Mouse (Mus musculus) megakaryocyte, adult 5-6 weeks (primary cell): ENCODE measurements around the gene Dct. TPM values are rescaled to one million over a fixed set of nuclear protein-coding genes. Genes with fewer than 3 reads are reported as not detected.

Experiments used
- ATAC-seq: 2 replicates; pipeline ENCODE4 v1.8.0; 2016; ENCODE audit warnings: mild to moderate bottlenecking, inconsistent platforms; ENCODE audit not compliant: poor library complexity, severe bottlenecking
- total RNA-seq, 2 experiments: library from RNA; stranded (forward) in 1 of 2; stranded (reverse) in 1 of 2; fragments of 153-499, 151-499 nt in 1 of 2; fragments of 221-1000, 200-1000 nt in 1 of 2; gene quantifications; 2 replicates each; pipeline versions ENCODE4 v1.2.3 to v1.2.4; 2015 to 2017

The Dct gene
- total RNA-seq, 2 experiments from 2014 or later: 0.04 to 0.07 TPM

- ATAC-seq: peak; percentile 97
Measured at GRCm38 (mm10) chr14:118049648-118050238, 2.3 kb downstream of the Dct start.

- ATAC-seq: no peak
Measured at GRCm38 (mm10) chr14:118042963-118043362, 9.1 kb downstream of the Dct start.

- ATAC-seq: no peak
Measured at GRCm38 (mm10) chr14:118042066-118042762, 9.8 kb downstream of the Dct start.

- ATAC-seq: no peak
Measured at GRCm38 (mm10) chr14:118040550-118041250, 11.3 kb downstream of the Dct start.

- no peak for ATAC-seq
Measured at GRCm38 (mm10) chr14:118039074-118039473, 13.0 kb downstream of the Dct start.

GRCm38 (mm10) chr14:118027564-118027963 lies 24.5 kb downstream of the Dct start:
- ATAC-seq: peak; percentile 77

GRCm38 (mm10) chr14:118021867-118022543 lies 30.0 kb downstream of the Dct start:
- ATAC-seq: no peak

GRCm38 (mm10) chr14:118019314-118019713 lies 32.7 kb downstream of the Dct start:
- peak; percentile 54 for ATAC-seq

GRCm38 (mm10) chr14:118013237-118013636 lies 38.8 kb downstream of the Dct start:
- ATAC-seq: peak; percentile 72

- ATAC-seq: no peak
Measured at GRCm38 (mm10) chr14:118009541-118009940, 42.5 kb downstream of the Dct start.

GRCm38 (mm10) chr14:118005697-118006096 lies 46.3 kb downstream of the Dct start:
- peak; percentile 84 for ATAC-seq

- peak; percentile 41 for ATAC-seq
Measured at GRCm38 (mm10) chr14:118004434-118004833, 47.6 kb downstream of the Dct start.

- no peak for ATAC-seq
Measured at GRCm38 (mm10) chr14:117993845-117994244, 58.2 kb downstream of the Dct start.

- ATAC-seq: no peak
Measured at GRCm38 (mm10) chr14:117992600-117993256, 59.3 kb downstream of the Dct start.

GRCm38 (mm10) chr14:117990203-117990602 lies 61.8 kb downstream of the Dct start:
- ATAC-seq: peak; percentile 72

GRCm38 (mm10) chr14:117988444-117988843 lies 63.6 kb downstream of the Dct start:
- ATAC-seq: no peak

GRCm38 (mm10) chr14:117981532-117981931 lies 70.5 kb downstream of the Dct start:
- ATAC-seq: no peak

- no peak for ATAC-seq
Measured at GRCm38 (mm10) chr14:117972576-117972975, 79.5 kb downstream of the Dct start.
